Mouse (Mus musculus): Measurements from ENCODE around the gene Stim2.

GRCm38 (mm10) chr5:54018856-54019255 is 20.6 kb downstream of the Stim2 start:
- TF ChIP-seq CTCF (IDR thresholded peaks at IDR 0.05; ENCODE audit: low read depth) (no peak), EP300 (IDR thresholded peaks at IDR 0.05; ENCODE audit: low read depth) (no peak)
